In genomic region chr8:22199481-22199880, GRCm38 (mm10) we compare ENCODE assay signal across 18 mouse cellular contexts. TPM values are rescaled to one million over a fixed set of nuclear protein-coding genes. Genes with fewer than 3 reads are reported as not detected.
DNase-seq lines count a peak whose midpoint lies in the region; ATAC-seq and TF ChIP-seq lines count a peak whose summit lies in the region.
"Had no signal": no experiment of that assay in that cellular context is flagged by ENCODE, and none has a peak within 500 bp of the region (broad histone marks: within the 10 kb centered on the region; RNA-seq: fewer than 3 reads in every experiment).

No protein-coding gene starts in this region.

- no peak overlapping the region for H3K27ac ChIP-seq in intestine, postnatal 0 days (ENCODE audit: low read depth, low read length)
- no peak overlapping the region for H3K27ac ChIP-seq in intestine, embryonic 15.5 days
- H3K27ac ChIP-seq in neural tube, embryonic 11.5 days (ENCODE audit: low read depth, low read length): no peak overlapping the region
- H3K27ac ChIP-seq in neural tube, embryonic 15.5 days (replicated peaks): no peak overlapping the region
- H3K27ac ChIP-seq: embryonic facial prominence, embryonic 12.5 days; forebrain, embryonic 12.5 days; limb, embryonic 15.5 days; macrophage; stomach, embryonic 15.5 days had no signal

- no peak overlapping the region for H3K4me3 ChIP-seq in intestine, postnatal 0 days (ENCODE audit: low read depth, low read length)
- H3K4me3 ChIP-seq in intestine, embryonic 15.5 days (replicated peaks): no peak overlapping the region
- no peak overlapping the region for H3K4me3 ChIP-seq in neural tube, embryonic 11.5 days (ENCODE audit: low read depth, low read length)
- H3K4me3 ChIP-seq in neural tube, embryonic 15.5 days (replicated peaks): no peak overlapping the region
- H3K4me3 ChIP-seq: embryonic facial prominence, embryonic 12.5 days; forebrain, embryonic 12.5 days; limb, embryonic 15.5 days; stomach, embryonic 15.5 days had no signal

- no peak overlapping the region for H3K9ac ChIP-seq in intestine, postnatal 0 days (ENCODE audit: low read depth, low read length)
- no peak overlapping the region for H3K9ac ChIP-seq in intestine, embryonic 15.5 days
- H3K9ac ChIP-seq in neural tube, embryonic 11.5 days (ENCODE audit: low read length): no peak overlapping the region
- H3K9ac ChIP-seq in neural tube, embryonic 15.5 days (replicated peaks): no peak overlapping the region
- H3K9ac ChIP-seq: embryonic facial prominence, embryonic 12.5 days; forebrain, embryonic 12.5 days; limb, embryonic 15.5 days; stomach, embryonic 15.5 days had no signal

- H3K9me3 ChIP-seq in intestine, postnatal 0 days (ENCODE audit: control insufficient read depth): no peaks in the 10 kb centered on the region
- H3K9me3 ChIP-seq in intestine, embryonic 15.5 days: no peaks in the 10 kb centered on the region
- H3K9me3 ChIP-seq in neural tube, embryonic 11.5 days (ENCODE audit: control insufficient read depth, low read length): no peaks in the 10 kb centered on the region
- H3K9me3 ChIP-seq in neural tube, embryonic 15.5 days (replicated peaks): no peaks in the 10 kb centered on the region
- H3K9me3 ChIP-seq: embryonic facial prominence, embryonic 12.5 days; forebrain, embryonic 12.5 days; G1E; limb, embryonic 15.5 days; stomach, embryonic 15.5 days had no signal

- no peaks in the 10 kb centered on the region for H3K4me1 ChIP-seq in intestine, postnatal 0 days (replicated peaks; ENCODE audit: control insufficient read depth, insufficient read depth, low read length)
- 0 out of 2 replicates have a peak, but pooled peaks cover under 1% of the 10 kb centered on the region for H3K4me1 ChIP-seq in intestine, embryonic 15.5 days (replicated peaks)
- H3K4me1 ChIP-seq in neural tube, embryonic 11.5 days (ENCODE audit: control insufficient read depth, insufficient read depth, low read length): no peaks in the 10 kb centered on the region
- H3K4me1 ChIP-seq in neural tube, embryonic 15.5 days: peaks cover 4% of the 10 kb centered on the region

- TF ChIP-seq CTCF in intestine, postnatal 0 days (IDR thresholded peaks at IDR 0.05; ENCODE audit: low read depth): 0 out of 2 replicates have a peak, but pooled peaks have one; percentile 20
- TF ChIP-seq CTCF in Patski (IDR thresholded peaks at IDR 0.05): peak; percentile 25

- peak; percentile 14 for DNase-seq in neural tube, embryonic 11.5 days (ENCODE audit: low spot score)
- no peak for DNase-seq in Patski (ENCODE audit: low read depth, low spot score)
- DNase-seq in testis, postnatal 14 days (ENCODE audit: low spot score): peak; percentile 17
- DNase-seq in layer of hippocampus, adult 18-20 months (ENCODE audit: low spot score in 2 of 2): no peak
- DNase-seq: adrenal gland, adult 2 months; cerebellum, postnatal 14 days; gastrocnemius, postnatal 36 days; kidney, postnatal 10 days; right cerebral cortex, postnatal 25 days had no signal

- in situ Hi-C loops in Patski (cut with MboI; ENCODE audit: low pct_unique_long_range_greater_than_20kb): no loop called here

- peaks cover 34% of the 10 kb centered on the region; the same call in 1 of the 2 replicates for H3K36me3 ChIP-seq in intestine, postnatal 0 days (ENCODE audit: control insufficient read depth, insufficient read depth)
- peaks cover 13% of the 10 kb centered on the region for H3K36me3 ChIP-seq in intestine, embryonic 15.5 days
- peaks cover 5% of the 10 kb centered on the region for H3K36me3 ChIP-seq in neural tube, embryonic 11.5 days (ENCODE audit: control insufficient read depth, insufficient read depth, low read length)
- H3K36me3 ChIP-seq in neural tube, embryonic 15.5 days: peaks cover 21% of the 10 kb centered on the region

- no peak for ATAC-seq in intestine, postnatal 0 days
- no peak for ATAC-seq in intestine, embryonic 15.5 days
- ATAC-seq in neural tube, embryonic 11.5 days (ENCODE audit: insufficient read depth, low FRiP score, low TSS enrichment): no peak
- ATAC-seq in neural tube, embryonic 15.5 days (ENCODE audit: low FRiP score): no peak
- no peak for ATAC-seq in Patski

- POLR2A ChIA-PET in Patski (lab: Charles Lee): no interaction called here

- CTCF ChIA-PET in Patski (lab: Charles Lee): interaction anchor here (1.0 kb wide), 1 partner anchor 9 kb away, joined by 3 read pairs; no protein-coding TSS in a partner anchor

- H3K4me2 ChIP-seq in intestine, postnatal 0 days (replicated peaks; ENCODE audit: low read depth): no peak overlapping the region
- no peak overlapping the region for H3K4me2 ChIP-seq in intestine, embryonic 15.5 days (replicated peaks)
- no peak overlapping the region for H3K4me2 ChIP-seq in neural tube, embryonic 11.5 days (ENCODE audit: low read depth)
- no peak overlapping the region for H3K4me2 ChIP-seq in neural tube, embryonic 15.5 days
- H3K4me2 ChIP-seq: embryonic facial prominence, embryonic 12.5 days; forebrain, embryonic 12.5 days; limb, embryonic 15.5 days; stomach, embryonic 15.5 days had no signal

- 98% methylated on average over 8 of the region's 8 CpGs for WGBS in intestine, postnatal 0 days
- WGBS in intestine, embryonic 15.5 days: 97% methylated on average over 8 of the region's 8 CpGs
- WGBS in neural tube, embryonic 11.5 days: 95% methylated on average over 8 of the region's 8 CpGs
- 97% methylated on average over 8 of the region's 8 CpGs for WGBS in neural tube, embryonic 15.5 days

- H3K27me3 ChIP-seq in intestine, postnatal 0 days (replicated peaks; ENCODE audit: control insufficient read depth, insufficient read depth, low read length): no peaks in the 10 kb centered on the region
- H3K27me3 ChIP-seq in intestine, embryonic 15.5 days (replicated peaks): no peaks in the 10 kb centered on the region
- no peaks in the 10 kb centered on the region for H3K27me3 ChIP-seq in neural tube, embryonic 11.5 days (ENCODE audit: control insufficient read depth, insufficient read depth, low read length)
- no peaks in the 10 kb centered on the region for H3K27me3 ChIP-seq in neural tube, embryonic 15.5 days (replicated peaks)
- no peaks in the 10 kb centered on the region for H3K27me3 ChIP-seq in Patski
- H3K27me3 ChIP-seq: embryonic facial prominence, embryonic 12.5 days; forebrain, embryonic 12.5 days; limb, embryonic 15.5 days; stomach, embryonic 15.5 days had no signal

RNA-seq across cellular contexts. Expression of gene Vps36, which starts 6.9 kb away (rescaled TPM):
- 21.7 and 24.0 TPM in 2 replicates for polyA plus RNA-seq in intestine, postnatal 0 days (2015; fragmentation: Nextera tagmentation; extraction: Ambion mirVana)
- 34.6 and 37.1 TPM in 2 replicates for polyA plus RNA-seq in intestine, embryonic 15.5 days (2015; fragmentation: Nextera tagmentation; extraction: Ambion mirVana)
- polyA plus RNA-seq in neural tube, embryonic 11.5 days (2014; fragmentation: Nextera tagmentation; extraction: Ambion mirVana): 42.6 and 43.4 TPM in 2 replicates
- 44.3 and 45.9 TPM in 2 replicates for polyA plus RNA-seq in neural tube, embryonic 15.5 days (2015; fragmentation: Nextera tagmentation; extraction: Ambion mirVana)
- 29.6 TPM for polyA plus RNA-seq in Patski (2021)
- 10 to 100 TPM; 23.7 to 25.5 TPM for total RNA-seq in layer of hippocampus, adult 18-20 months (2021)

RNA-seq across cellular contexts. Expression of gene Ckap2, which starts 13.9 kb away (rescaled TPM):
- polyA plus RNA-seq in intestine, postnatal 0 days (2015; fragmentation: Nextera tagmentation; extraction: Ambion mirVana): 12.0 and 12.9 TPM in 2 replicates
- 34.0 and 40.7 TPM in 2 replicates for polyA plus RNA-seq in intestine, embryonic 15.5 days (2015; fragmentation: Nextera tagmentation; extraction: Ambion mirVana)
- polyA plus RNA-seq in neural tube, embryonic 11.5 days (2014; fragmentation: Nextera tagmentation; extraction: Ambion mirVana): 55.0 and 60.6 TPM in 2 replicates
- 10.6 and 17.4 TPM in 2 replicates for polyA plus RNA-seq in neural tube, embryonic 15.5 days (2015; fragmentation: Nextera tagmentation; extraction: Ambion mirVana)
- polyA plus RNA-seq in Patski (2021): 30.9 TPM
- under 1 TPM; 0.20 to 0.32 TPM for total RNA-seq in layer of hippocampus, adult 18-20 months (2021)

RNA-seq across cellular contexts. Expression of gene Thsd1, which starts 27.6 kb away (rescaled TPM):
- polyA plus RNA-seq in intestine, postnatal 0 days (2015; fragmentation: Nextera tagmentation; extraction: Ambion mirVana): 2.6 and 3.1 TPM in 2 replicates
- 7.9 and 8.2 TPM in 2 replicates for polyA plus RNA-seq in intestine, embryonic 15.5 days (2015; fragmentation: Nextera tagmentation; extraction: Ambion mirVana)
- polyA plus RNA-seq in neural tube, embryonic 11.5 days (2014; fragmentation: Nextera tagmentation; extraction: Ambion mirVana): 10.2 and 12.8 TPM in 2 replicates
- polyA plus RNA-seq in neural tube, embryonic 15.5 days (2015; fragmentation: Nextera tagmentation; extraction: Ambion mirVana): 7.4 and 9.5 TPM in 2 replicates
- polyA plus RNA-seq in Patski (2021): 0.36 TPM
- 1 to 10 TPM; 2.6 to 3.1 TPM for total RNA-seq in layer of hippocampus, adult 18-20 months (2021)
- polyA plus RNA-seq: G1E had no signal

RNA-seq across cellular contexts. Expression of gene Nek3, which starts 33.2 kb away (rescaled TPM):
- 5.2 and 5.5 TPM in 2 replicates for polyA plus RNA-seq in intestine, postnatal 0 days (2015; fragmentation: Nextera tagmentation; extraction: Ambion mirVana)
- 4.6 and 5.0 TPM in 2 replicates for polyA plus RNA-seq in intestine, embryonic 15.5 days (2015; fragmentation: Nextera tagmentation; extraction: Ambion mirVana)
- 7.4 and 7.7 TPM in 2 replicates for polyA plus RNA-seq in neural tube, embryonic 11.5 days (2014; fragmentation: Nextera tagmentation; extraction: Ambion mirVana)
- 8.0 and 8.6 TPM in 2 replicates for polyA plus RNA-seq in neural tube, embryonic 15.5 days (2015; fragmentation: Nextera tagmentation; extraction: Ambion mirVana)
- polyA plus RNA-seq in Patski (2021): 7.3 TPM
- total RNA-seq in layer of hippocampus, adult 18-20 months (2021): 1 to 10 TPM; 2.5 to 3.0 TPM

Comparison
In these comparisons a context has a peak if more than half of its experiments do, and no peak if none do; other contexts are left out.
1. DNase-seq: peak in neural tube, embryonic 11.5 days (single experiment) and testis, postnatal 14 days (single experiment); none in Patski (single experiment) and layer of hippocampus, adult 18-20 months (0 of 2).